Mouse (Mus musculus) MEL (cell line): ENCODE results near the gene Tmem131.

Experiments used
- CTCF ChIP-seq, 3 experiments: IDR thresholded peaks in 2 of 3; conservative IDR thresholded peaks in 1 of 3; 2 replicates each; pipeline ENCODE4 v1.5.1; 2011 to 2012; ENCODE audit warnings: low read length in 3 of 3, low read depth in 2 of 3, mild to moderate bottlenecking in 2 of 3, improper control_type of control experiment in 1 of 3, inconsistent platforms in 1 of 3, mixed read lengths in 1 of 3, moderate library complexity in 1 of 3; ENCODE audit not compliant: control insufficient read depth in 1 of 3, insufficient read depth in 1 of 3, poor library complexity in 1 of 3, severe bottlenecking in 1 of 3
- EP300 ChIP-seq, 2 experiments: IDR thresholded peaks; 2 replicates each; pipeline ENCODE4 v1.6.1; 2011; ENCODE audit warnings: improper control_type of control experiment in 2 of 2, low read length in 2 of 2, low read depth in 1 of 2, mild to moderate bottlenecking in 1 of 2
- GABPA ChIP-seq: IDR thresholded peaks from 2 replicates; pipeline ENCODE4 v1.6.1; 2012; ENCODE audit warnings: low read depth, mild to moderate bottlenecking, inconsistent platforms, low read length, improper control_type of control experiment, moderate library complexity
- GATA1 ChIP-seq: IDR thresholded peaks from 2 replicates; pipeline ENCODE4 v1.6.1; 2011; ENCODE audit warnings: low read depth, low read length, improper control_type of control experiment
- POLR2A ChIP-seq, 2 experiments: IDR thresholded peaks; 2 replicates each; pipeline ENCODE4 v1.6.1; 2011 to 2012; ENCODE audit warnings: low read length in 2 of 2, mild to moderate bottlenecking in 2 of 2, control low read depth in 1 of 2, improper control_type of control experiment in 1 of 2, low read depth in 1 of 2, moderate library complexity in 1 of 2; ENCODE audit not compliant: control insufficient read depth in 1 of 2, insufficient read depth in 1 of 2, poor library complexity in 1 of 2
- ZMIZ1 ChIP-seq: IDR thresholded peaks from 2 replicates; pipeline ENCODE4 v1.6.1; 2012; ENCODE audit warnings: low read depth, mild to moderate bottlenecking, inconsistent platforms, low read length, improper control_type of control experiment, moderate library complexity

GRCm38 (mm10) chr1:36912239-36912638, 31.2 kb downstream of the Tmem131 start:
- TF ChIP-seq ZMIZ1, result no peak
- no peak for TF ChIP-seq EP300 (IDR thresholded peaks at IDR 0.05; ENCODE audit: low read depth in 1 of 2, low read length in 2 of 2)
- TF ChIP-seq GABPA, result no peak
- peak in 2 of 3 experiments; percentile 9 to 37; a peak in 3 of 6 replicates for TF ChIP-seq CTCF (IDR thresholded peaks at IDR 0.05 in 2 of 3, conservative IDR thresholded peaks at IDR 0.05 in 1 of 3; ENCODE audit: control insufficient read depth in 1 of 3, insufficient read depth in 1 of 3, low read depth in 2 of 3, low read length in 3 of 3, poor library complexity in 1 of 3, severe bottlenecking in 1 of 3)
- no peak for TF ChIP-seq GATA1
- no peak for TF ChIP-seq POLR2A (IDR thresholded peaks at IDR 0.05; ENCODE audit: control insufficient read depth in 1 of 2, insufficient read depth in 1 of 2, low read depth in 1 of 2, low read length in 2 of 2, poor library complexity in 1 of 2)
